Mouse (Mus musculus): ENCODE data around the gene Rrp12. TPM values are rescaled to one million over a fixed set of nuclear protein-coding genes. Genes with fewer than 3 reads are reported as not detected.

The Rrp12 gene
- polyA plus RNA-seq, 1 experiment = 14.4 TPM

GRCm38 (mm10) chr19:41816915-41817314 is 79.1 kb downstream of the Rrp12 start:
- Histone ChIP-seq H3K27me3 (replicated peaks) (no peaks in the 10 kb centered on the region), H3K4me3 (replicated peaks) (no peak overlapping the region), H3K36me3 (replicated peaks; ENCODE audit: low read length) (peaks cover 6% of the 10 kb centered on the region), H3K4me1 (peaks cover 86% of the 10 kb centered on the region), H3K9me3 (peaks cover 8% of the 10 kb centered on the region)
- no peak for TF ChIP-seq GATA1 (IDR thresholded peaks at IDR 0.05; ENCODE audit: borderline replicate concordance, low read length)
- TF ChIP-seq FLI1 (IDR thresholded peaks at IDR 0.05; ENCODE audit: low read length) = no peak

GRCm38 (mm10) chr19:41816410-41816809 is 79.6 kb downstream of the Rrp12 start:
- Histone ChIP-seq H3K4me3 (replicated peaks) (no peak overlapping the region), H3K4me1 (peaks cover 87% of the 10 kb centered on the region), H3K27me3 (replicated peaks) (no peaks in the 10 kb centered on the region), H3K36me3 (replicated peaks; ENCODE audit: low read length) (peaks cover 6% of the 10 kb centered on the region), H3K9me3 (peaks cover 8% of the 10 kb centered on the region)
- TF ChIP-seq GATA1 (IDR thresholded peaks at IDR 0.05; ENCODE audit: borderline replicate concordance, low read length) (no peak), FLI1 (IDR thresholded peaks at IDR 0.05; ENCODE audit: low read length) (no peak)

GRCm38 (mm10) chr19:41813374-41813773 is 82.6 kb downstream of the Rrp12 start:
- Histone ChIP-seq H3K36me3 (replicated peaks; ENCODE audit: low read length) (peaks cover 6% of the 10 kb centered on the region), H3K9me3 (peaks cover 8% of the 10 kb centered on the region), H3K4me1 (peaks cover 83% of the 10 kb centered on the region), H3K27me3 (replicated peaks) (no peaks in the 10 kb centered on the region), H3K4me3 (replicated peaks) (no peak overlapping the region)
- TF ChIP-seq GATA1 (IDR thresholded peaks at IDR 0.05; ENCODE audit: borderline replicate concordance, low read length) = no peak
- no peak for TF ChIP-seq FLI1 (IDR thresholded peaks at IDR 0.05; ENCODE audit: low read length)

Other genes starting within 250 kb of the Rrp12 start
- gene Slit1, start 152.5 kb downstream of the Rrp12 start, polyA plus RNA-seq (2012; ENCODE audit: insufficient read depth, low replicate concordance) = 0.34 TPM in 1 of 2 replicates, not detected in the other
- 1.8 TPM in 1 of 2 replicates, not detected in the other for gene Arhgap19, start 94.1 kb downstream of the Rrp12 start, polyA plus RNA-seq (2012; ENCODE audit: insufficient read depth, low replicate concordance)
- 25.1 and 50.6 TPM in 2 replicates for gene Frat1, start 66.2 kb downstream of the Rrp12 start, polyA plus RNA-seq (2012; ENCODE audit: insufficient read depth, low replicate concordance)
- 16.8 and 19.5 TPM in 2 replicates for gene Frat2, start 48.0 kb downstream of the Rrp12 start, polyA plus RNA-seq (2012; ENCODE audit: insufficient read depth, low replicate concordance)
- gene Pgam1, start 15.8 kb upstream of the Rrp12 start, polyA plus RNA-seq (2012; ENCODE audit: insufficient read depth, low replicate concordance) = 654 and 1,266 TPM in 2 replicates
- 5.4 and 13.5 TPM in 2 replicates for gene Exosc1, start 37.2 kb upstream of the Rrp12 start, polyA plus RNA-seq (2012; ENCODE audit: insufficient read depth, low replicate concordance)
- gene Zdhhc16, start 37.3 kb upstream of the Rrp12 start, polyA plus RNA-seq (2012; ENCODE audit: insufficient read depth, low replicate concordance) = 18.8 and 25.3 TPM in 2 replicates
- gene Mms19, start 85.0 kb upstream of the Rrp12 start, polyA plus RNA-seq (2012; ENCODE audit: insufficient read depth, low replicate concordance) = 6.0 and 14.4 TPM in 2 replicates
- gene Ubtd1, start 85.6 kb upstream of the Rrp12 start, polyA plus RNA-seq (2012; ENCODE audit: insufficient read depth, low replicate concordance) = 23.1 and 46.7 TPM in 2 replicates
- gene Ankrd2, start 139.8 kb upstream of the Rrp12 start, polyA plus RNA-seq (2012; ENCODE audit: insufficient read depth, low replicate concordance) = not detected in 2 replicates
- 0.93 TPM in 1 of 2 replicates, not detected in the other for gene Hoga1, start 149.4 kb upstream of the Rrp12 start, polyA plus RNA-seq (2012; ENCODE audit: insufficient read depth, low replicate concordance)
- not detected in 2 replicates for gene 4933411K16Rik, start 156.1 kb upstream of the Rrp12 start, polyA plus RNA-seq (2012; ENCODE audit: insufficient read depth, low replicate concordance)
- 2.0 TPM in 1 of 2 replicates, not detected in the other for gene Morn4, start 190.2 kb upstream of the Rrp12 start, polyA plus RNA-seq (2012; ENCODE audit: insufficient read depth, low replicate concordance)
- 8.3 and 14.6 TPM in 2 replicates for gene Pi4k2a, start 194.3 kb upstream of the Rrp12 start, polyA plus RNA-seq (2012; ENCODE audit: insufficient read depth, low replicate concordance)
- gene Avpi1, start 232.9 kb upstream of the Rrp12 start, polyA plus RNA-seq (2012; ENCODE audit: insufficient read depth, low replicate concordance) = 15.5 and 38.7 TPM in 2 replicates

All from megakaryocyte, embryonic 14.5 days (primary cell).